Mouse (Mus musculus): ENCODE measurements around the gene Sec13.

GRCm38 (mm10) chr6:113778229-113778753 is 37.7 kb upstream of the Sec13 start:
- TF ChIP-seq EP300 (IDR thresholded peaks at IDR 0.05; ENCODE audit: low read depth) (no peak), CTCF (IDR thresholded peaks at IDR 0.05; ENCODE audit: low read depth) (no peak)

Measured in liver, embryonic 14.5 days (tissue).